Mouse (Mus musculus): ENCODE results near the gene Nob1. TPM values are rescaled to one million over a fixed set of nuclear protein-coding genes. Genes with fewer than 3 reads are reported as not detected.

Gene Nob1
- 52.0 and 60.3 TPM in 2 replicates for polyA plus RNA-seq (2014; fragmentation: Nextera tagmentation; extraction: Ambion mirVana)

- peaks cover 22% of the 10 kb centered on the region for H3K36me3 ChIP-seq (ENCODE audit: control insufficient read depth, insufficient read depth, low read length)
- H3K4me2 ChIP-seq (ENCODE audit: low read length): peak within 1 kb of the TSS; percentile 66
- DNase-seq (peak; percentile 99), ATAC-seq (ENCODE audit: low FRiP score, low TSS enrichment) (peak; percentile 99)
- H3K27me3 ChIP-seq (ENCODE audit: control insufficient read depth, insufficient read depth, low read length): no peaks in the 10 kb centered on the region
- H3K9me3 ChIP-seq (ENCODE audit: control insufficient read depth, low read length): no peaks in the 10 kb centered on the region
- peaks cover 11% of the 10 kb centered on the region for H3K4me1 ChIP-seq (ENCODE audit: control insufficient read depth, insufficient read depth, low read length)
- H3K27ac ChIP-seq (replicated peaks; ENCODE audit: low read depth, low read length): peak within 1 kb of the TSS; percentile 70
- H3K4me3 ChIP-seq (replicated peaks; ENCODE audit: low read depth, low read length): peak within 1 kb of the TSS; percentile 81
- under 1% methylated on average over 50 of the region's 50 CpGs for WGBS
- H3K9ac ChIP-seq (replicated peaks; ENCODE audit: low read length): peak within 1 kb of the TSS; percentile 78
These were observed at the start of gene Nob1 for GRCm38 (mm10) chr8:107424597-107425229. Gene Nob1 (minus strand): TSS chr8:107425051.

GRCm38 (mm10) chr8:107473369-107473768 lies 48.5 kb upstream of the Nob1 start:
- 93% methylated on average over 4 of the region's 4 CpGs for WGBS
- no peak for DNase-seq
- no peak overlapping the region for H3K4me2 ChIP-seq (ENCODE audit: low read length)
- H3K9me3 ChIP-seq (ENCODE audit: control insufficient read depth, low read length): no peaks in the 10 kb centered on the region
- no peak overlapping the region for H3K9ac ChIP-seq (replicated peaks; ENCODE audit: low read length)
- no peak overlapping the region for H3K27ac ChIP-seq (replicated peaks; ENCODE audit: low read depth, low read length)
- H3K36me3 ChIP-seq (ENCODE audit: control insufficient read depth, insufficient read depth, low read length): peaks cover 35% of the 10 kb centered on the region
- no peaks in the 10 kb centered on the region for H3K27me3 ChIP-seq (ENCODE audit: control insufficient read depth, insufficient read depth, low read length)
- H3K4me3 ChIP-seq (replicated peaks; ENCODE audit: low read depth, low read length): no peak overlapping the region
- no peak for ATAC-seq (ENCODE audit: low FRiP score, low TSS enrichment)
- no peaks in the 10 kb centered on the region for H3K4me1 ChIP-seq (ENCODE audit: control insufficient read depth, insufficient read depth, low read length)

GRCm38 (mm10) chr8:107472403-107473100 lies 47.7 kb upstream of the Nob1 start:
- Histone ChIP-seq H3K27ac (replicated peaks; ENCODE audit: low read depth, low read length) (no peak overlapping the region; the same call in 1 of the 2 replicates), H3K9ac (replicated peaks; ENCODE audit: low read length) (no peak overlapping the region), H3K36me3 (ENCODE audit: control insufficient read depth, insufficient read depth, low read length) (peaks cover 36% of the 10 kb centered on the region), H3K4me2 (ENCODE audit: low read length) (no peak overlapping the region), H3K27me3 (ENCODE audit: control insufficient read depth, insufficient read depth, low read length) (no peaks in the 10 kb centered on the region), H3K4me3 (replicated peaks; ENCODE audit: low read depth, low read length) (no peak overlapping the region), H3K9me3 (ENCODE audit: control insufficient read depth, low read length) (no peaks in the 10 kb centered on the region), H3K4me1 (ENCODE audit: control insufficient read depth, insufficient read depth, low read length) (no peaks in the 10 kb centered on the region)
- DNase-seq (no peak), ATAC-seq (ENCODE audit: low FRiP score, low TSS enrichment) (no peak)
- 84% methylated on average over 10 of the region's 10 CpGs for WGBS

GRCm38 (mm10) chr8:107470302-107470701 lies 45.5 kb upstream of the Nob1 start:
- Histone ChIP-seq H3K27me3 (ENCODE audit: control insufficient read depth, insufficient read depth, low read length) (no peaks in the 10 kb centered on the region), H3K4me2 (ENCODE audit: low read length) (no peak overlapping the region), H3K4me1 (ENCODE audit: control insufficient read depth, insufficient read depth, low read length) (no peaks in the 10 kb centered on the region), H3K9me3 (ENCODE audit: control insufficient read depth, low read length) (no peaks in the 10 kb centered on the region), H3K4me3 (replicated peaks; ENCODE audit: low read depth, low read length) (no peak overlapping the region), H3K27ac (replicated peaks; ENCODE audit: low read depth, low read length) (no peak overlapping the region), H3K36me3 (ENCODE audit: control insufficient read depth, insufficient read depth, low read length) (peaks cover 41% of the 10 kb centered on the region), H3K9ac (replicated peaks; ENCODE audit: low read length) (no peak overlapping the region)
- ATAC-seq (ENCODE audit: low FRiP score, low TSS enrichment): no peak
- no peak for DNase-seq
- WGBS: 84% methylated on average over 5 of the region's 5 CpGs

GRCm38 (mm10) chr8:107468811-107469302 lies 44.0 kb upstream of the Nob1 start:
- DNase-seq: peak; percentile 4
- H3K27me3 ChIP-seq (ENCODE audit: control insufficient read depth, insufficient read depth, low read length): no peaks in the 10 kb centered on the region
- no peak for ATAC-seq (ENCODE audit: low FRiP score, low TSS enrichment)
- H3K4me2 ChIP-seq (ENCODE audit: low read length): no peak overlapping the region
- no peak overlapping the region for H3K27ac ChIP-seq (replicated peaks; ENCODE audit: low read depth, low read length)
- H3K9me3 ChIP-seq (ENCODE audit: control insufficient read depth, low read length): no peaks in the 10 kb centered on the region
- 78% methylated on average over 8 of the region's 8 CpGs for WGBS
- peaks cover 50% of the 10 kb centered on the region for H3K36me3 ChIP-seq (ENCODE audit: control insufficient read depth, insufficient read depth, low read length)
- no peak overlapping the region for H3K4me3 ChIP-seq (replicated peaks; ENCODE audit: low read depth, low read length)
- no peaks in the 10 kb centered on the region for H3K4me1 ChIP-seq (ENCODE audit: control insufficient read depth, insufficient read depth, low read length)
- no peak overlapping the region for H3K9ac ChIP-seq (replicated peaks; ENCODE audit: low read length)

GRCm38 (mm10) chr8:107466642-107467041 lies 41.8 kb upstream of the Nob1 start:
- Histone ChIP-seq H3K4me2 (ENCODE audit: low read length) (no peak overlapping the region), H3K9ac (replicated peaks; ENCODE audit: low read length) (no peak overlapping the region), H3K9me3 (ENCODE audit: control insufficient read depth, low read length) (no peaks in the 10 kb centered on the region), H3K27me3 (ENCODE audit: control insufficient read depth, insufficient read depth, low read length) (no peaks in the 10 kb centered on the region), H3K4me3 (replicated peaks; ENCODE audit: low read depth, low read length) (no peak overlapping the region), H3K36me3 (ENCODE audit: control insufficient read depth, insufficient read depth, low read length) (peaks cover 59% of the 10 kb centered on the region), H3K4me1 (ENCODE audit: control insufficient read depth, insufficient read depth, low read length) (no peaks in the 10 kb centered on the region), H3K27ac (replicated peaks; ENCODE audit: low read depth, low read length) (no peak overlapping the region)
- DNase-seq (no peak), ATAC-seq (ENCODE audit: low FRiP score, low TSS enrichment) (no peak)
- WGBS: 87% methylated on average over 5 of the region's 5 CpGs

- peaks cover 58% of the 10 kb centered on the region for H3K36me3 ChIP-seq (ENCODE audit: control insufficient read depth, insufficient read depth, low read length)
- DNase-seq (no peak), ATAC-seq (ENCODE audit: low FRiP score, low TSS enrichment) (no peak)
- 81% methylated on average over 3 of the region's 3 CpGs for WGBS
- no peak overlapping the region for H3K4me3 ChIP-seq (replicated peaks; ENCODE audit: low read depth, low read length)
- no peaks in the 10 kb centered on the region for H3K9me3 ChIP-seq (ENCODE audit: control insufficient read depth, low read length)
- H3K4me2 ChIP-seq (ENCODE audit: low read length): no peak overlapping the region
- H3K4me1 ChIP-seq (ENCODE audit: control insufficient read depth, insufficient read depth, low read length): no peaks in the 10 kb centered on the region
- no peaks in the 10 kb centered on the region for H3K27me3 ChIP-seq (ENCODE audit: control insufficient read depth, insufficient read depth, low read length)
- no peak overlapping the region for H3K27ac ChIP-seq (replicated peaks; ENCODE audit: low read depth, low read length)
- no peak overlapping the region for H3K9ac ChIP-seq (replicated peaks; ENCODE audit: low read length)
These were observed 40.6 kb upstream of the Nob1 start for GRCm38 (mm10) chr8:107465332-107465990.

- no peaks in the 10 kb centered on the region for H3K4me1 ChIP-seq (ENCODE audit: control insufficient read depth, insufficient read depth, low read length)
- 95% methylated on average over 5 of the region's 5 CpGs for WGBS
- no peak overlapping the region for H3K9ac ChIP-seq (replicated peaks; ENCODE audit: low read length)
- no peaks in the 10 kb centered on the region for H3K9me3 ChIP-seq (ENCODE audit: control insufficient read depth, low read length)
- DNase-seq: no peak
- no peaks in the 10 kb centered on the region for H3K27me3 ChIP-seq (ENCODE audit: control insufficient read depth, insufficient read depth, low read length)
- H3K27ac ChIP-seq (replicated peaks; ENCODE audit: low read depth, low read length): no peak overlapping the region
- H3K4me3 ChIP-seq (replicated peaks; ENCODE audit: low read depth, low read length): no peak overlapping the region
- ATAC-seq (ENCODE audit: low FRiP score, low TSS enrichment): no peak
- no peak overlapping the region for H3K4me2 ChIP-seq (ENCODE audit: low read length)
- peaks cover 79% of the 10 kb centered on the region for H3K36me3 ChIP-seq (ENCODE audit: control insufficient read depth, insufficient read depth, low read length)
These were observed 37.6 kb upstream of the Nob1 start for GRCm38 (mm10) chr8:107462423-107462822.

Data from midbrain, embryonic 14.5 days (tissue).